Mouse (Mus musculus): ENCODE results near the gene Slc38a1. TPM values are rescaled to one million over a fixed set of nuclear protein-coding genes. Genes with fewer than 3 reads are reported as not detected.
A peak's percentile ranks its signal among the peaks of the same experiment; 100 is the strongest.

Slc38a1 gene
- total RNA-seq, 2 experiments from 2014 or later = 5.9 to 13.3 TPM

GRCm38 (mm10) chr15:96617555-96617954, 25.2 kb downstream of the Slc38a1 start:
- DNase-seq = no peak

GRCm38 (mm10) chr15:96608671-96609070, 34.0 kb downstream of the Slc38a1 start:
- DNase-seq = peak in 1 of 2 experiments; percentile 43

GRCm38 (mm10) chr15:96607422-96607821, 35.3 kb downstream of the Slc38a1 start:
- DNase-seq = no peak

GRCm38 (mm10) chr15:96604282-96604681, 38.4 kb downstream of the Slc38a1 start:
- DNase-seq = peak; percentile 75 to 82

- DNase-seq = no peak
Measured at GRCm38 (mm10) chr15:96602043-96602442, 40.7 kb downstream of the Slc38a1 start.

GRCm38 (mm10) chr15:96599852-96600781, 42.6 kb downstream of the Slc38a1 start:
- no peak for DNase-seq

- peak in 1 of 2 experiments; percentile 48 for DNase-seq
Measured at GRCm38 (mm10) chr15:96598888-96599578, 43.7 kb downstream of the Slc38a1 start.

GRCm38 (mm10) chr15:96597116-96597515, 45.6 kb downstream of the Slc38a1 start:
- DNase-seq = no peak

GRCm38 (mm10) chr15:96594316-96594715, 48.4 kb downstream of the Slc38a1 start:
- no peak for DNase-seq

- DNase-seq = no peak
Measured at GRCm38 (mm10) chr15:96593866-96594265, 48.8 kb downstream of the Slc38a1 start.

- DNase-seq = no peak
Measured at GRCm38 (mm10) chr15:96593457-96593856, 49.3 kb downstream of the Slc38a1 start.

- no peak for DNase-seq
Measured at GRCm38 (mm10) chr15:96592976-96593375, 49.7 kb downstream of the Slc38a1 start.

GRCm38 (mm10) chr15:96591876-96592417, 50.8 kb downstream of the Slc38a1 start:
- DNase-seq = peak; percentile 19 to 33

GRCm38 (mm10) chr15:96588996-96589657, 53.6 kb downstream of the Slc38a1 start:
- no peak for DNase-seq

- DNase-seq = no peak
Measured at GRCm38 (mm10) chr15:96587998-96588397, 54.7 kb downstream of the Slc38a1 start.

GRCm38 (mm10) chr15:96583371-96584008, 59.2 kb downstream of the Slc38a1 start:
- DNase-seq = no peak

GRCm38 (mm10) chr15:96576998-96577397, 65.7 kb downstream of the Slc38a1 start:
- no peak for DNase-seq

GRCm38 (mm10) chr15:96568983-96569363, 73.7 kb downstream of the Slc38a1 start:
- DNase-seq = no peak

- DNase-seq = peak; percentile 62 to 76
Measured at GRCm38 (mm10) chr15:96568271-96568982, 74.3 kb downstream of the Slc38a1 start.

- peak; percentile 53 to 63 for DNase-seq
Measured at GRCm38 (mm10) chr15:96566850-96567271, 75.9 kb downstream of the Slc38a1 start.

GRCm38 (mm10) chr15:96563852-96564251, 78.9 kb downstream of the Slc38a1 start:
- DNase-seq = no peak

Measured in heart, adult 18-20 months (tissue).